Mouse (Mus musculus) E14TG2a.4 (cell line): ENCODE results near the gene Fxyd4.

ENCODE experiments used
- CTCF ChIP-seq: conservative IDR thresholded peaks from 2 replicates; pipeline ENCODE4 v1.5.1; 2014; ENCODE audit warnings: low read length
- NANOG ChIP-seq: IDR thresholded peaks from 2 replicates; pipeline ENCODE4 v1.6.1; 2014; ENCODE audit warnings: borderline replicate concordance, low read length, mixed read lengths

DNA sequence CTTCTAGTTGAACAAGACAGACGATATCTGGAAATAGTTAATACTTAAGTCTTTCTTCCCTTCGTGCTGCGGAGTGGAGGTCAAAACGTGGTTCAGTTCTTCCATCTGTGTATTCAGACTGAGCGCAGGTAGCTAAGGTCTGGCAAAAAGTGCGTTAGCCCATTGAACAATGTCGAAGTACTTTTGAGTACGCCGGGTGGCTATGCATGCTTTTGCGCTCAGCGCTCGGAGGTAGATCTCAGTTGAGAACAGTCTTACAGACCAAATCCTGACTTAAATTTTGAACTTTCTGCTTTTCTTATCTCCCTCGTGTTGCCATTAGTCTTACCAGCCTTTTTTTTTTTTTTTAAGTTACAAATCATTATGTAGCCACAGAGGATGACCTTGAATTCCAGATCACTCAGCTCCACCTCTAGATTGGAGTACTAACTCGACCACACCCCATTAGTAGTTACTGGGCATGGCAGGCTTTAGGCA is 29.0 kb downstream of the Fxyd4 start:
- TF ChIP-seq CTCF (no peak), NANOG (peak; percentile 47; the same call in 1 of the 2 replicates)
